Mouse (Mus musculus): Measurements from ENCODE around the gene Gm2174. TPM values are rescaled to one million over a fixed set of nuclear protein-coding genes. Genes with fewer than 3 reads are reported as not detected.

The Gm2174 gene
- polyA plus RNA-seq, 1 experiment from 2014 or later: 1.8 TPM

GRCm38 (mm10) chrX:56455372-56456246, 7.8 kb downstream of the Gm2174 start:
- 15% methylated on average over 65 of the region's 65 CpGs for WGBS (ENCODE audit: insufficient replicate concordance)
- Histone ChIP-seq H3K27me3 (no peaks in the 10 kb centered on the region), H3K9ac (peak overlapping the region; percentile 87), H3K27ac (peak overlapping the region; percentile 95), H3K4me1 (replicated peaks) (peaks cover 39% of the 10 kb centered on the region), H3K9me3 (replicated peaks) (no peaks in the 10 kb centered on the region), H3K36me3 (peaks cover 7% of the 10 kb centered on the region), H3K4me2 (peak overlapping the region; percentile 68), H3K4me3 (replicated peaks) (peak overlapping the region; percentile 77)
- DNase-seq (peak; percentile 88), ATAC-seq (ENCODE audit: low read depth) (peak; percentile 90)

GRCm38 (mm10) chrX:56456379-56456778, 8.6 kb downstream of the Gm2174 start:
- WGBS (ENCODE audit: insufficient replicate concordance): 13% methylated on average over 8 of the region's 8 CpGs
- DNase-seq (peak; percentile 64), ATAC-seq (ENCODE audit: low read depth) (peak; percentile 58)
- H3K4me1 ChIP-seq (replicated peaks): peaks cover 46% of the 10 kb centered on the region
- peak overlapping the region; percentile 87 for H3K9ac ChIP-seq
- no peaks in the 10 kb centered on the region for H3K27me3 ChIP-seq
- H3K36me3 ChIP-seq: peaks cover 15% of the 10 kb centered on the region
- H3K27ac ChIP-seq: peak overlapping the region; percentile 95
- H3K4me3 ChIP-seq (replicated peaks): peak overlapping the region; percentile 77
- peak overlapping the region; percentile 68 for H3K4me2 ChIP-seq
- H3K9me3 ChIP-seq (replicated peaks): no peaks in the 10 kb centered on the region

- 48% methylated on average over 14 of the region's 14 CpGs for WGBS (ENCODE audit: insufficient replicate concordance)
- Histone ChIP-seq H3K9ac (no peak overlapping the region), H3K9me3 (replicated peaks) (no peaks in the 10 kb centered on the region), H3K36me3 (peaks cover 36% of the 10 kb centered on the region), H3K4me3 (replicated peaks) (no peak overlapping the region), H3K4me1 (replicated peaks) (peaks cover 65% of the 10 kb centered on the region), H3K27me3 (no peaks in the 10 kb centered on the region), H3K4me2 (no peak overlapping the region), H3K27ac (no peak overlapping the region)
- no peak for ATAC-seq (ENCODE audit: low read depth)
- DNase-seq: no peak
These were observed 14.5 kb downstream of the Gm2174 start for GRCm38 (mm10) chrX:56462020-56462933.

GRCm38 (mm10) chrX:56464906-56465305, 17.1 kb downstream of the Gm2174 start:
- H3K36me3 ChIP-seq: peaks cover 45% of the 10 kb centered on the region
- no peaks in the 10 kb centered on the region for H3K27me3 ChIP-seq
- no peak for DNase-seq
- no peak overlapping the region for H3K9ac ChIP-seq
- H3K9me3 ChIP-seq (replicated peaks): no peaks in the 10 kb centered on the region
- no peak overlapping the region for H3K4me3 ChIP-seq (replicated peaks)
- WGBS (ENCODE audit: insufficient replicate concordance): 21% methylated on average over 1 of the region's 1 CpGs
- peaks cover 60% of the 10 kb centered on the region for H3K4me1 ChIP-seq (replicated peaks)
- peak; percentile 67 for ATAC-seq (ENCODE audit: low read depth)
- H3K4me2 ChIP-seq: 0 out of 2 replicates have a peak overlapping the region, but pooled peaks have one; percentile 12
- H3K27ac ChIP-seq: no peak overlapping the region; the same call in 1 of the 2 replicates

GRCm38 (mm10) chrX:56467688-56468087, 19.9 kb downstream of the Gm2174 start:
- DNase-seq (no peak), ATAC-seq (ENCODE audit: low read depth) (no peak)
- Histone ChIP-seq H3K4me2 (no peak overlapping the region), H3K27ac (no peak overlapping the region), H3K4me1 (replicated peaks) (peaks cover 33% of the 10 kb centered on the region), H3K9me3 (replicated peaks) (no peaks in the 10 kb centered on the region), H3K4me3 (replicated peaks) (no peak overlapping the region), H3K9ac (no peak overlapping the region), H3K36me3 (peaks cover 37% of the 10 kb centered on the region), H3K27me3 (no peaks in the 10 kb centered on the region)
- WGBS (ENCODE audit: insufficient replicate concordance): 71% methylated on average over 4 of the region's 4 CpGs

- H3K9ac ChIP-seq: no peak overlapping the region
- 62% methylated on average over 6 of the region's 6 CpGs for WGBS (ENCODE audit: insufficient replicate concordance)
- no peak overlapping the region for H3K4me2 ChIP-seq
- no peak overlapping the region for H3K4me3 ChIP-seq (replicated peaks)
- no peaks in the 10 kb centered on the region for H3K27me3 ChIP-seq
- DNase-seq (no peak), ATAC-seq (ENCODE audit: low read depth) (no peak)
- no peak overlapping the region for H3K27ac ChIP-seq
- peaks cover 27% of the 10 kb centered on the region for H3K4me1 ChIP-seq (replicated peaks)
- peaks cover 37% of the 10 kb centered on the region for H3K36me3 ChIP-seq
- no peaks in the 10 kb centered on the region for H3K9me3 ChIP-seq (replicated peaks)
These were observed 20.7 kb downstream of the Gm2174 start for GRCm38 (mm10) chrX:56468422-56468821.

- DNase-seq (no peak), ATAC-seq (ENCODE audit: low read depth) (no peak)
- H3K9me3 ChIP-seq (replicated peaks): no peaks in the 10 kb centered on the region
- 37% methylated on average over 8 of the region's 8 CpGs for WGBS (ENCODE audit: insufficient replicate concordance)
- no peak overlapping the region for H3K9ac ChIP-seq
- no peak overlapping the region for H3K4me2 ChIP-seq
- no peaks in the 10 kb centered on the region for H3K27me3 ChIP-seq
- no peak overlapping the region for H3K27ac ChIP-seq
- no peak overlapping the region for H3K4me3 ChIP-seq (replicated peaks)
- H3K36me3 ChIP-seq: peaks cover 17% of the 10 kb centered on the region
- no peaks in the 10 kb centered on the region for H3K4me1 ChIP-seq (replicated peaks)
These were observed 26.3 kb downstream of the Gm2174 start for GRCm38 (mm10) chrX:56474035-56474434.

- DNase-seq: no peak
- WGBS (ENCODE audit: insufficient replicate concordance): 80% methylated on average over 3 of the region's 3 CpGs
These were observed 29.8 kb downstream of the Gm2174 start for GRCm38 (mm10) chrX:56477553-56477952.

GRCm38 (mm10) chrX:56481906-56482305, 34.1 kb downstream of the Gm2174 start:
- Histone ChIP-seq H3K4me2 (no peak overlapping the region), H3K27ac (no peak overlapping the region), H3K9ac (no peak overlapping the region), H3K27me3 (no peaks in the 10 kb centered on the region), H3K36me3 (peaks cover 51% of the 10 kb centered on the region), H3K4me3 (replicated peaks) (no peak overlapping the region), H3K4me1 (replicated peaks) (no peaks in the 10 kb centered on the region), H3K9me3 (replicated peaks) (no peaks in the 10 kb centered on the region)
- DNase-seq (no peak), ATAC-seq (ENCODE audit: low read depth) (no peak)
- WGBS (ENCODE audit: insufficient replicate concordance): 73% methylated on average over 3 of the region's 3 CpGs

More at GRCm38 (mm10) chrX:56477553-56477952, 29.8 kb downstream of the Gm2174 start:
- no peaks in the 10 kb centered on the region for H3K4me1 ChIP-seq (replicated peaks)
- no peaks in the 10 kb centered on the region for H3K27me3 ChIP-seq
- no peak for ATAC-seq (ENCODE audit: low read depth)
- H3K9ac ChIP-seq: no peak overlapping the region
- no peak overlapping the region for H3K4me3 ChIP-seq (replicated peaks)
- peaks cover 24% of the 10 kb centered on the region for H3K36me3 ChIP-seq
- no peak overlapping the region for H3K27ac ChIP-seq
- no peaks in the 10 kb centered on the region for H3K9me3 ChIP-seq (replicated peaks)
- H3K4me2 ChIP-seq: no peak overlapping the region

GRCm38 (mm10) chrX:56489758-56490157, 42.0 kb downstream of the Gm2174 start:
- Histone ChIP-seq H3K4me1 (replicated peaks) (no peaks in the 10 kb centered on the region), H3K4me2 (no peak overlapping the region), H3K9me3 (replicated peaks) (no peaks in the 10 kb centered on the region), H3K36me3 (peaks cover 51% of the 10 kb centered on the region), H3K27ac (no peak overlapping the region), H3K9ac (no peak overlapping the region), H3K27me3 (no peaks in the 10 kb centered on the region), H3K4me3 (replicated peaks) (no peak overlapping the region)
- ATAC-seq (ENCODE audit: low read depth): no peak
- DNase-seq: peak; percentile 35
- WGBS (ENCODE audit: insufficient replicate concordance): 17% methylated on average over 1 of the region's 1 CpGs

- WGBS (ENCODE audit: insufficient replicate concordance): 78% methylated on average over 7 of the region's 7 CpGs
- no peak overlapping the region for H3K4me3 ChIP-seq (replicated peaks)
- H3K9me3 ChIP-seq (replicated peaks): no peaks in the 10 kb centered on the region
- H3K27ac ChIP-seq: no peak overlapping the region
- no peaks in the 10 kb centered on the region for H3K27me3 ChIP-seq
- no peak for DNase-seq
- no peak for ATAC-seq (ENCODE audit: low read depth)
- H3K36me3 ChIP-seq: peaks cover 49% of the 10 kb centered on the region
- H3K9ac ChIP-seq: no peak overlapping the region
- H3K4me2 ChIP-seq: no peak overlapping the region
- H3K4me1 ChIP-seq (replicated peaks): no peaks in the 10 kb centered on the region
These were observed 49.5 kb downstream of the Gm2174 start for GRCm38 (mm10) chrX:56497241-56497640.

Data from liver, embryonic 13.5 days (tissue).